Mouse (Mus musculus) ovary, postnatal 36 days (tissue): ENCODE data around the gene Rbms3.
A peak's percentile ranks its signal among the peaks of the same experiment; 100 is the strongest.

ENCODE experiments used
- DNase-seq: peaks from one replicate; pipeline ENCODE4 v3.0.0; 2022; ENCODE audit warnings: low spot score, mixed read lengths

Rbms3 gene

GRCm38 (mm10) chr9:117373164-117373741, 256.5 kb downstream of the Rbms3 start:
- no peak for DNase-seq

GRCm38 (mm10) chr9:117371980-117372379, 257.7 kb downstream of the Rbms3 start:
- no peak for DNase-seq

GRCm38 (mm10) chr9:117370086-117370485, 259.6 kb downstream of the Rbms3 start:
- no peak for DNase-seq

- no peak for DNase-seq
Measured at GRCm38 (mm10) chr9:117368016-117368415, 261.7 kb downstream of the Rbms3 start.

- DNase-seq = no peak
Measured at GRCm38 (mm10) chr9:117364610-117365009, 265.1 kb downstream of the Rbms3 start.

- DNase-seq = no peak
Measured at GRCm38 (mm10) chr9:117361431-117361830, 268.3 kb downstream of the Rbms3 start.

GRCm38 (mm10) chr9:117356764-117357442, 272.8 kb downstream of the Rbms3 start:
- peak; percentile 58 for DNase-seq

- no peak for DNase-seq
Measured at GRCm38 (mm10) chr9:117355501-117355900, 274.2 kb downstream of the Rbms3 start.

- DNase-seq = no peak
Measured at GRCm38 (mm10) chr9:117342336-117342735, 287.4 kb downstream of the Rbms3 start.

- peak; percentile 12 for DNase-seq
Measured at GRCm38 (mm10) chr9:117330681-117331080, 299.0 kb downstream of the Rbms3 start.

GRCm38 (mm10) chr9:117319271-117319670, 310.4 kb downstream of the Rbms3 start:
- DNase-seq = no peak

- no peak for DNase-seq
Measured at GRCm38 (mm10) chr9:117318461-117318860, 311.3 kb downstream of the Rbms3 start.

GRCm38 (mm10) chr9:117317251-117317650, 312.5 kb downstream of the Rbms3 start:
- no peak for DNase-seq

- DNase-seq = no peak
Measured at GRCm38 (mm10) chr9:117313642-117314041, 316.1 kb downstream of the Rbms3 start.

- DNase-seq = no peak
Measured at GRCm38 (mm10) chr9:117309809-117310208, 319.9 kb downstream of the Rbms3 start.

- no peak for DNase-seq
Measured at GRCm38 (mm10) chr9:117298991-117299390, 330.7 kb downstream of the Rbms3 start.

- DNase-seq = no peak
Measured at GRCm38 (mm10) chr9:117297662-117298531, 331.8 kb downstream of the Rbms3 start.

GRCm38 (mm10) chr9:117291066-117291850, 338.5 kb downstream of the Rbms3 start:
- no peak for DNase-seq

GRCm38 (mm10) chr9:117274846-117275245, 354.9 kb downstream of the Rbms3 start:
- DNase-seq = no peak

- no peak for DNase-seq
Measured at GRCm38 (mm10) chr9:117259614-117260013, 370.1 kb downstream of the Rbms3 start.

- DNase-seq = peak; percentile 40
Measured at GRCm38 (mm10) chr9:117253361-117253760, 376.4 kb downstream of the Rbms3 start.

GRCm38 (mm10) chr9:117252411-117252861, 377.3 kb downstream of the Rbms3 start:
- peak; percentile 55 for DNase-seq
